Mouse (Mus musculus) thymus, postnatal 36 days (tissue): ENCODE data around the gene Nfib.

Source experiments
- DNase-seq, 2 experiments: peaks; one replicate each; pipeline ENCODE4 v3.0.0; 2022; ENCODE audit warnings: mixed read lengths in 2 of 2

The Nfib gene

GRCm38 (mm10) chr4:82686037-82686436 lies 19.5 kb downstream of the Nfib start:
- no peak for DNase-seq

- DNase-seq, result no peak
These were observed 21.3 kb downstream of the Nfib start for GRCm38 (mm10) chr4:82684088-82684715.

- no peak for DNase-seq
These were observed 22.0 kb downstream of the Nfib start for GRCm38 (mm10) chr4:82683583-82683982.

- DNase-seq, result no peak
These were observed 29.4 kb downstream of the Nfib start for GRCm38 (mm10) chr4:82676104-82676503.

- no peak for DNase-seq
These were observed 38.2 kb downstream of the Nfib start for GRCm38 (mm10) chr4:82667271-82667872.

- DNase-seq, result no peak
These were observed 41.1 kb downstream of the Nfib start for GRCm38 (mm10) chr4:82664436-82664835.

- DNase-seq, result no peak
These were observed 41.7 kb downstream of the Nfib start for GRCm38 (mm10) chr4:82663749-82664381.

GRCm38 (mm10) chr4:82662626-82663025 lies 42.9 kb downstream of the Nfib start:
- DNase-seq, result no peak

- no peak for DNase-seq
These were observed 43.3 kb downstream of the Nfib start for GRCm38 (mm10) chr4:82662222-82662621.

- DNase-seq, result no peak
These were observed 44.3 kb downstream of the Nfib start for GRCm38 (mm10) chr4:82661215-82661614.

- DNase-seq, result no peak
These were observed 59.9 kb downstream of the Nfib start for GRCm38 (mm10) chr4:82645679-82646078.

GRCm38 (mm10) chr4:82644797-82645196 lies 60.8 kb downstream of the Nfib start:
- no peak for DNase-seq

- DNase-seq, result no peak
These were observed 61.8 kb downstream of the Nfib start for GRCm38 (mm10) chr4:82643734-82644085.

GRCm38 (mm10) chr4:82643022-82643733 lies 62.4 kb downstream of the Nfib start:
- DNase-seq, result no peak

- DNase-seq, result no peak
These were observed 64.4 kb downstream of the Nfib start for GRCm38 (mm10) chr4:82641066-82641680.

GRCm38 (mm10) chr4:82638251-82638650 lies 67.3 kb downstream of the Nfib start:
- no peak for DNase-seq

- no peak for DNase-seq
These were observed 67.9 kb downstream of the Nfib start for GRCm38 (mm10) chr4:82637633-82638032.

- DNase-seq, result no peak
These were observed 68.9 kb downstream of the Nfib start for GRCm38 (mm10) chr4:82636658-82637057.

- DNase-seq, result no peak
These were observed 69.7 kb downstream of the Nfib start for GRCm38 (mm10) chr4:82635881-82636280.

GRCm38 (mm10) chr4:82635118-82635517 lies 70.4 kb downstream of the Nfib start:
- no peak for DNase-seq

GRCm38 (mm10) chr4:82634365-82634764 lies 71.2 kb downstream of the Nfib start:
- no peak for DNase-seq

- DNase-seq, result no peak
These were observed 81.1 kb downstream of the Nfib start for GRCm38 (mm10) chr4:82624285-82625045.

- DNase-seq, result no peak
These were observed 81.7 kb downstream of the Nfib start for GRCm38 (mm10) chr4:82623835-82624234.
